In genomic region chr2:142554851-142555250, GRCm38 (mm10) we compare ENCODE assay signal across 11 mouse cellular contexts.
DNase-seq lines count a peak whose midpoint lies in the region; ATAC-seq and TF ChIP-seq lines count a peak whose summit lies in the region.
"Had no signal": no experiment of that assay in that cellular context is flagged by ENCODE, and none has a peak within 500 bp of the region (broad histone marks: within the 10 kb centered on the region; RNA-seq: fewer than 3 reads in every experiment).

No protein-coding gene starts in this region.

- no peak; the same call in 1 of the 2 replicates for TF ChIP-seq CTCF in lung, postnatal 0 days (IDR thresholded peaks at IDR 0.05)

- H3K9me3 ChIP-seq in lung, postnatal 0 days (ENCODE audit: low read length) = no peaks in the 10 kb centered on the region
- H3K9me3 ChIP-seq: embryonic facial prominence, embryonic 15.5 days had no signal

- DNase-seq in frontal cortex, postnatal 14 days (ENCODE audit: low spot score in 2 of 2) = no peak
- peak; percentile 19 for DNase-seq in lung, postnatal 14 days
- DNase-seq in lung, postnatal 0 days (ENCODE audit: low spot score) = no peak
- peak; percentile 66 to 79 for DNase-seq in cerebellum, postnatal 25 days
- DNase-seq in left cerebral cortex, postnatal 14 days (ENCODE audit: low spot score in 2 of 2) = peak; percentile 16 to 19
- DNase-seq in c-Kit-positive CD71-positive TER-119-positive erythroid progenitor cells, embryonic 14.5 days (ENCODE audit: low spot score) = no peak
- no peak for DNase-seq in embryo, embryonic 11 days
- DNase-seq: liver had no signal

- WGBS in lung, postnatal 0 days = 69% methylated on average over 2 of the region's 2 CpGs

- intact Hi-C loops in left cerebral cortex, postnatal 14 days (cut with DNase I) = no loop called here

- no peak overlapping the region for H3K9ac ChIP-seq in lung, postnatal 0 days (replicated peaks; ENCODE audit: low read depth)
- H3K9ac ChIP-seq: embryonic facial prominence, embryonic 15.5 days had no signal

- no peaks in the 10 kb centered on the region for H3K36me3 ChIP-seq in lung, postnatal 0 days (ENCODE audit: insufficient read depth, low read length)
- H3K36me3 ChIP-seq: embryonic facial prominence, embryonic 15.5 days had no signal

- no peak overlapping the region for H3K27ac ChIP-seq in lung, postnatal 0 days (ENCODE audit: low read length)
- H3K27ac ChIP-seq: embryonic facial prominence, embryonic 15.5 days had no signal

- ATAC-seq in frontal cortex, adult (ENCODE audit: low TSS enrichment) = peak; percentile 97
- no peak for ATAC-seq in lung, postnatal 0 days
- ATAC-seq: inflammation-experienced regulatory T-cells, adult 6 months had no signal

- no peaks in the 10 kb centered on the region for H3K4me1 ChIP-seq in lung, postnatal 0 days (ENCODE audit: insufficient read depth, low read depth, low read length)
- H3K4me1 ChIP-seq: embryonic facial prominence, embryonic 15.5 days had no signal

- no peak for TF ChIP-seq EP300 in lung, postnatal 0 days (IDR thresholded peaks at IDR 0.05)

- H3K4me2 ChIP-seq in lung, postnatal 0 days (replicated peaks; ENCODE audit: low read depth, low read length) = no peak overlapping the region
- H3K4me2 ChIP-seq: embryonic facial prominence, embryonic 15.5 days had no signal

- H3K27me3 ChIP-seq in lung, postnatal 0 days (replicated peaks; ENCODE audit: insufficient read depth, low read length) = no peaks in the 10 kb centered on the region
- H3K27me3 ChIP-seq: embryonic facial prominence, embryonic 15.5 days had no signal

- no peak overlapping the region for H3K4me3 ChIP-seq in lung, postnatal 0 days (ENCODE audit: low read depth, low read length)
- H3K4me3 ChIP-seq: embryonic facial prominence, embryonic 15.5 days had no signal

Comparison
In these comparisons a context has a peak if more than half of its experiments do, and no peak if none do; other contexts are left out.
1. DNase-seq: peak in lung, postnatal 14 days (single experiment), cerebellum, postnatal 25 days (2 of 2) and left cerebral cortex, postnatal 14 days (2 of 2); none in frontal cortex, postnatal 14 days (0 of 2), lung, postnatal 0 days (single experiment), c-Kit-positive CD71-positive TER-119-positive erythroid progenitor cells, embryonic 14.5 days (single experiment) and embryo, embryonic 11 days (single experiment).